Mouse (Mus musculus): ENCODE measurements at regions not wholly inside any gene's neighbourhood (a gene's known extent, or its start where the extent isn't known, plus 50 kb on each side); places are given as distances from the start of the nearest gene placed in this dataset.

DNA sequence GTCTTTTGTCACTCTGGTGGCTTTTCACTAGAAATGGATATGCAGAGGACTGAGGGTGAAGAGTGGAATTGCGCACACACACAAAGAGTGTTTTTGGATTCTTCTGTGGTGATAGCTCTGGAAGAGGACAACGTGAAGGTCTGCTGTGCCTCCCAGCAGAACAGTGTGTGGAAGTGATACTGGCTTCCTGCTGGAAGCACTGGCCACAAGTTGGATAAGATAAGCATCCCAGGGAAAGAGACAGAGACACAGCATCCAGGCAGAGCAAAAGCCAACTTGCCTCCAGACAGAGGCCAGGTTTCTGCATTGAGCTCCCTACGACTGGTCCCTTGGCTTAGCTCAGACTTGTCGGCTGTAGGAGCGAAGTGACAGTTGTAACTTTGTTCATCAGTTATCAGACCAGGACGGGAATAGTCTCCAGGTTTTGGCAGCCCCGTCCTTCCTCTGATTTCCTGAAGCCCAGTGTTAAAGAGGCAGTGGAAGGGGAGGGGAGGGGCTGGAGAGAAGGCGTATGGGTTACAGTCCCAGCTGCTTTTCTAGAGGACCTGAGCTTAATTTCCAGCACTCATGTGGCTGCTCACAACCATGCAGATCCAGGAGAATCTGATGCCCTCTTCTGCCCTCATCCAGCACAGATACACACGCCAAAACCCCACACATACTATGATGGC lies 89.2 kb downstream of the Tmem170b start:
- Histone ChIP-seq H3K27ac (replicated peaks; ENCODE audit: low read depth, low read length) (no peak overlapping the region), H3K9ac (ENCODE audit: low read length) (no peak overlapping the region), H3K27me3 (ENCODE audit: control insufficient read depth, insufficient read depth, low read length) (no peaks in the 10 kb centered on the region), H3K4me2 (ENCODE audit: low read depth, severe bottlenecking) (no peak overlapping the region), H3K9me3 (ENCODE audit: control insufficient read depth, low read length) (no peaks in the 10 kb centered on the region), H3K4me3 (ENCODE audit: low read depth, low read length) (no peak overlapping the region), H3K4me1 (ENCODE audit: control insufficient read depth, insufficient read depth, low read length) (no peaks in the 10 kb centered on the region), H3K36me3 (ENCODE audit: control insufficient read depth, insufficient read depth, low read length) (no peaks in the 10 kb centered on the region)
- 84% methylated on average over 9 of the region's 9 CpGs for WGBS
- DNase-seq (ENCODE audit: low spot score) (no peak), ATAC-seq (ENCODE audit: insufficient number of reproducible peaks, low FRiP score, low TSS enrichment, low read depth) (no peak)

DNA sequence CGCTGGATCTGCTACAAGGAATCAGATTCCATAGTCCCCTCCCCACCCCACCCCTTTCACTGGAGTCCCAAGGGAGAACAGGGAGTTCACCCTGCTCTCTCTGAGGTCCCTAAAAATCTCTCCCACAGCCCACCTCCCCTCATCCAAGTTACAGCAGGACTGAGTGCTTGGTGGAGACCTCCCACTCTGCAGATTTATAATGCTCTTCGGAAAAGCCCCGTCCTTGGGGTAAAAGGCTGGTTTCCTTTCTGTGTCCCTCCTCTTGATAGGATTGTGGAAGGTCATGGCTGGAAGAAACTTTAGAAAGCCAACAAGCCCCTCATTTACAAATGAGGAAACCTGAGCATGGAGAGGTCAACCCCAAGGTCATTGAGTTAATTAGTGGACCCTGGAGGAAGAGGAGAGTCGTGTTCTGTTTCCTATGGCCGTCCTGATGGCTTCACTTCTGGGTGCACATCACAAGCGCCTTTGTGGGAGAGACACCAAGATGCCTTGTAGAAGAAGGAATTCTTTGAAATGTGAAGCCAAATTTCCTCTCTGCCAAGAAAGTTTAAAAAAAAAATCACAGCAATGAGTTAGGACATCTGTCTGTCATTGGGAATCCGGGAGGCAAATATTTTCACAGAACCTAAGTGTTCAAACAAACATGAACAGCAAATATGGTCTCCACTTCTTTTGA lies 91.2 kb downstream of the Tmem170b start:
- no peak for DNase-seq (ENCODE audit: low spot score)
- no peak for ATAC-seq (ENCODE audit: insufficient number of reproducible peaks, low FRiP score, low TSS enrichment, low read depth)
- no peak overlapping the region for H3K4me3 ChIP-seq (ENCODE audit: low read depth, low read length)

DNA sequence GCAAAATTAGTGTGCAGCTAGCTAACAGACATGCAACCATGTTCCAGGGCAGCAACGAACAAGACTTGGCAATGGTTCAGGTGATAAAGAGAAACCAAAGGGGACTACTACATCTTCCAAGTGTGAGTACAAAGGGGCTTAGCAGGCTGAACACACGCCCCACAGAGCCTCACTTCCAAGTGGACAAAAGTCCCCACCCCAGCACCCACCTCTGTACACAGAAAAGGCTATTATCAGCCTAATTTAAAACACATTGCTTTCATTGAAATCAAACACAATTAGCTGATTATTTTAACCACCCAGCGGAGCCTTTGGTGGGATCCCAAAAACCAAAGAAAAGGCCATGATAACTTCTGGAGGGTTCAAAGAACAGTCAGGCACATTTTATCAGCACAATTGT lies 95.6 kb downstream of the Tmem170b start:
- WGBS: 82% methylated on average over 3 of the region's 3 CpGs
- Histone ChIP-seq H3K4me2 (ENCODE audit: low read depth, severe bottlenecking) (no peak overlapping the region), H3K4me3 (ENCODE audit: low read depth, low read length) (no peak overlapping the region), H3K9ac (ENCODE audit: low read length) (no peak overlapping the region), H3K9me3 (ENCODE audit: control insufficient read depth, low read length) (no peaks in the 10 kb centered on the region), H3K36me3 (ENCODE audit: control insufficient read depth, insufficient read depth, low read length) (no peaks in the 10 kb centered on the region), H3K4me1 (ENCODE audit: control insufficient read depth, insufficient read depth, low read length) (no peaks in the 10 kb centered on the region), H3K27ac (replicated peaks; ENCODE audit: low read depth, low read length) (no peak overlapping the region), H3K27me3 (ENCODE audit: control insufficient read depth, insufficient read depth, low read length) (no peaks in the 10 kb centered on the region)
- DNase-seq (ENCODE audit: low spot score): no peak
- no peak for ATAC-seq (ENCODE audit: insufficient number of reproducible peaks, low FRiP score, low TSS enrichment, low read depth)

More for the DNA sequence above, 91.2 kb downstream of the Tmem170b start:
- WGBS: 61% methylated on average over 7 of the region's 7 CpGs
- no peaks in the 10 kb centered on the region for H3K4me1 ChIP-seq (ENCODE audit: control insufficient read depth, insufficient read depth, low read length)
- H3K9ac ChIP-seq (ENCODE audit: low read length): no peak overlapping the region
- no peaks in the 10 kb centered on the region for H3K27me3 ChIP-seq (ENCODE audit: control insufficient read depth, insufficient read depth, low read length)
- no peaks in the 10 kb centered on the region for H3K36me3 ChIP-seq (ENCODE audit: control insufficient read depth, insufficient read depth, low read length)
- H3K9me3 ChIP-seq (ENCODE audit: control insufficient read depth, low read length): no peaks in the 10 kb centered on the region
- no peak overlapping the region for H3K27ac ChIP-seq (replicated peaks; ENCODE audit: low read depth, low read length)
- H3K4me2 ChIP-seq (ENCODE audit: low read depth, severe bottlenecking): no peak overlapping the region

DNA sequence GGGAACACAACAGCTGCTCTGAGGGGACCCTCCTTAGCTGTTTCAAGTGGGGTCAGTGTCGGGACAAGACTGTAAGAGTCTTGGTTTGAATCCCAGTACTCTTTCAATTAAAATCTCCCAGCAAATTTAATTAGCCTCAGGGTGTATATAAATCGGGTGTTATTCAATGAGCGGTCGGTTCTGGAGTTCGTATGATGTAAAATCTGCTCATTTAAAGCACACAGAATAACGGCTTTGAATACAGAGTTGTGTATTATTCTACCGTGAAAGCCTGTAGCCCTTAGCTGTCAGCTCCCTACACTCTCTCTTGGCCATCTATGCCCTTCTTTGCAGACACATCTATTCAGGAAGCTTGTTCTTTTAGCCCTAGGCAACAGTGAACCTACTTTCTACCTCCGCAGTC lies 96.1 kb downstream of the Tmem170b start:
- Histone ChIP-seq H3K9ac (ENCODE audit: low read length) (no peak overlapping the region), H3K27me3 (ENCODE audit: control insufficient read depth, insufficient read depth, low read length) (no peaks in the 10 kb centered on the region), H3K4me2 (ENCODE audit: low read depth, severe bottlenecking) (no peak overlapping the region), H3K27ac (replicated peaks; ENCODE audit: low read depth, low read length) (no peak overlapping the region), H3K9me3 (ENCODE audit: control insufficient read depth, low read length) (no peaks in the 10 kb centered on the region), H3K36me3 (ENCODE audit: control insufficient read depth, insufficient read depth, low read length) (no peaks in the 10 kb centered on the region), H3K4me3 (ENCODE audit: low read depth, low read length) (no peak overlapping the region), H3K4me1 (ENCODE audit: control insufficient read depth, insufficient read depth, low read length) (no peaks in the 10 kb centered on the region)
- WGBS: 83% methylated on average over 8 of the region's 8 CpGs
- DNase-seq (ENCODE audit: low spot score): no peak
- no peak for ATAC-seq (ENCODE audit: insufficient number of reproducible peaks, low FRiP score, low TSS enrichment, low read depth)

DNA sequence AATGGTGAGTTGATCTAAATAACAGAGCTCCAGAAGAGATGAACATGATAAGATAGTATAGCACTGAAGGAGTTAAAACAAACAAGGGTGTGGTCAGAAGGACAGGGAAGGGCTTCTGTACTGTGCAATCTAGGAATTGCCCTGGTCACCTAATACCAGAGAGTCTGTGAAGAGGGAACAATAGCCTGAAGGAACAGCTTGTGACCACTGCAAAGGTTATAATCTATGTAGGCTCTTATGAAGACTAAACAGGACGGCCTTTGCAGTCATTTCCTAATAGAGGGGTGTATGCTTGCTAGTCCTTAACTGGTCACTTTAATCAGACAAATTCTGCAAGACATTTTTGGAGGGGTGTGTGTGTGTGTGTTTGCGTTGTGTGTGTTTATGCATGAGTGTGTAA lies 97.5 kb downstream of the Tmem170b start:
- H3K4me3 ChIP-seq (ENCODE audit: low read depth, low read length): no peak overlapping the region
- no peaks in the 10 kb centered on the region for H3K4me1 ChIP-seq (ENCODE audit: control insufficient read depth, insufficient read depth, low read length)
- no peaks in the 10 kb centered on the region for H3K9me3 ChIP-seq (ENCODE audit: control insufficient read depth, low read length)
- no peak overlapping the region for H3K27ac ChIP-seq (replicated peaks; ENCODE audit: low read depth, low read length)
- ATAC-seq (ENCODE audit: insufficient number of reproducible peaks, low FRiP score, low TSS enrichment, low read depth) (no peak), DNase-seq (ENCODE audit: low spot score) (no peak)
- H3K4me2 ChIP-seq (ENCODE audit: low read depth, severe bottlenecking): no peak overlapping the region
- no peaks in the 10 kb centered on the region for H3K27me3 ChIP-seq (ENCODE audit: control insufficient read depth, insufficient read depth, low read length)
- WGBS: 79% methylated on average over 2 of the region's 2 CpGs
- H3K36me3 ChIP-seq (ENCODE audit: control insufficient read depth, insufficient read depth, low read length): no peaks in the 10 kb centered on the region
- H3K9ac ChIP-seq (ENCODE audit: low read length): no peak overlapping the region

DNA sequence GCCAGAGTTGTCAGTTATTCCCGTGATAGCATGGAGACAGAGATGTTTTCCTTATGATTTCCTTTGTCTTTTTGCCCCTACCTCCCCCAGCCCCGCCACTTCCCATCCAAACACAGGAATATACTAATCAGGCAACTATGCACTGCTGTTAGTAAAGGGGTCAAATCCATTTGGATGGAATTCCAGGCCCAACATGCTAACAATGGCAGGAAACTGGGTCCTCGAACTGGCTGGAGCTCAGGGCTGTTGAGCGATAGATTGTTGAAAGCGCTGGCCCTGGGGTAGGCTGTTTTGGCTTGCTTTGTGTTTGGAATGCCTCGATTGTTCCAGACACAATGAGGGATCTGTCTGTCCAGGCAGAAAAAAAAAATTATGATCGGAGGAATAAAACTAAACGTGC lies 97.9 kb downstream of the Tmem170b start:
- 86% methylated on average over 8 of the region's 8 CpGs for WGBS
- no peak overlapping the region for H3K27ac ChIP-seq (replicated peaks; ENCODE audit: low read depth, low read length)
- no peak overlapping the region for H3K4me2 ChIP-seq (ENCODE audit: low read depth, severe bottlenecking)

DNA sequence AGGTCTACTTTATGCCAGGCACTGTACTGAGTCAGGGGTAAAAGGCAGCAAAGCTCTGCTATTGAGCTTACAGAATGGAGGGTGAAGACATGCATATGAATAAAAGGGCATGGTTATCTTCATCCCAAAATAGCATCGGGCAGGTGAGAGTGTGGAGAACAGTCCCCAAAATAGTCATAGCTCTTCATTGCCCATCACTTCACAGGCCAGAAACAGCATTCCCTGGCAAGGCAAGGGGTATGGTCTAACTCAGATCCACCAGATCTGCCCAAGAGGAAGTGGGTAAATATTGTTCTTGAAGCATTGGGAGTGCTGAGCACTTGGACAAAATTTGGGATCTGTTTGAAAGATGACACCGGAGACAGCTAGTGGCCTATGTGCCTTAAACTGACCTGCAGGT lies 99.1 kb downstream of the Tmem170b start:
- no peak overlapping the region for H3K9ac ChIP-seq (ENCODE audit: low read length)
- no peak for DNase-seq (ENCODE audit: low spot score)
- H3K4me3 ChIP-seq (ENCODE audit: low read depth, low read length): no peak overlapping the region
- no peaks in the 10 kb centered on the region for H3K36me3 ChIP-seq (ENCODE audit: control insufficient read depth, insufficient read depth, low read length)
- H3K27me3 ChIP-seq (ENCODE audit: control insufficient read depth, insufficient read depth, low read length): no peaks in the 10 kb centered on the region
- ATAC-seq (ENCODE audit: insufficient number of reproducible peaks, low FRiP score, low TSS enrichment, low read depth): no peak
- H3K27ac ChIP-seq (replicated peaks; ENCODE audit: low read depth, low read length): no peak overlapping the region
- no peaks in the 10 kb centered on the region for H3K9me3 ChIP-seq (ENCODE audit: control insufficient read depth, low read length)
- no peaks in the 10 kb centered on the region for H3K4me1 ChIP-seq (ENCODE audit: control insufficient read depth, insufficient read depth, low read length)
- H3K4me2 ChIP-seq (ENCODE audit: low read depth, severe bottlenecking): no peak overlapping the region
- 92% methylated on average over 2 of the region's 2 CpGs for WGBS

More for the DNA sequence above, 97.9 kb downstream of the Tmem170b start:
- ATAC-seq (ENCODE audit: insufficient number of reproducible peaks, low FRiP score, low TSS enrichment, low read depth) (no peak), DNase-seq (ENCODE audit: low spot score) (no peak)
- Histone ChIP-seq H3K4me3 (ENCODE audit: low read depth, low read length) (no peak overlapping the region), H3K4me1 (ENCODE audit: control insufficient read depth, insufficient read depth, low read length) (no peaks in the 10 kb centered on the region), H3K36me3 (ENCODE audit: control insufficient read depth, insufficient read depth, low read length) (no peaks in the 10 kb centered on the region), H3K27me3 (ENCODE audit: control insufficient read depth, insufficient read depth, low read length) (no peaks in the 10 kb centered on the region), H3K9ac (ENCODE audit: low read length) (no peak overlapping the region), H3K9me3 (ENCODE audit: control insufficient read depth, low read length) (no peaks in the 10 kb centered on the region)

GRCm38 (mm10) chr13:41705636-41706035 lies 99.9 kb downstream of the Tmem170b start:
- no peak for ATAC-seq (ENCODE audit: insufficient number of reproducible peaks, low FRiP score, low TSS enrichment, low read depth)
- Histone ChIP-seq H3K9ac (ENCODE audit: low read length) (no peak overlapping the region), H3K36me3 (ENCODE audit: control insufficient read depth, insufficient read depth, low read length) (no peaks in the 10 kb centered on the region), H3K4me3 (ENCODE audit: low read depth, low read length) (no peak overlapping the region), H3K27me3 (ENCODE audit: control insufficient read depth, insufficient read depth, low read length) (no peaks in the 10 kb centered on the region), H3K4me2 (ENCODE audit: low read depth, severe bottlenecking) (no peak overlapping the region), H3K27ac (replicated peaks; ENCODE audit: low read depth, low read length) (no peak overlapping the region), H3K9me3 (ENCODE audit: control insufficient read depth, low read length) (no peaks in the 10 kb centered on the region), H3K4me1 (ENCODE audit: control insufficient read depth, insufficient read depth, low read length) (no peaks in the 10 kb centered on the region)
- DNase-seq (ENCODE audit: low spot score): no peak
- 80% methylated on average over 4 of the region's 4 CpGs for WGBS

DNA sequence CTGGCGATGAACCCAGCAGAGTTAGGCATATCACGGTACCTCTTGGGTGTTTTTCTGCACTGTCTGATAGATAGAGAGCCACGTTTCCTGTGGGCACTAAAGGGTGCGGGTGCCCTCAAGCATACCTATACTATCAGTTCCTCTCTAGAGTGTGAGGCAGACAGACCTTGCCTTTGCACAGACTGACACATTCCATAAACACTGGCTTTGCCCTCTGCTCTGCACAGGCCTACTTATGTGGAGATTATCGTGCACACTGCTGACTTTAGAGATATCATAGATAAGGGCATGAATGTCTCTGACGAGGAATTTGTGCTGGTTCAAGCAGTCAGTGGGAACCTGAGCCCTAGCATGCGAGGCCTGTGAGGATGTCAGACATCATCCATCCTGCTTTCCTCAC lies 102.1 kb downstream of the Tmem170b start:
- Histone ChIP-seq H3K4me2 (ENCODE audit: low read depth, severe bottlenecking) (no peak overlapping the region), H3K4me3 (ENCODE audit: low read depth, low read length) (no peak overlapping the region), H3K4me1 (ENCODE audit: control insufficient read depth, insufficient read depth, low read length) (no peaks in the 10 kb centered on the region), H3K9ac (ENCODE audit: low read length) (no peak overlapping the region), H3K27ac (replicated peaks; ENCODE audit: low read depth, low read length) (no peak overlapping the region), H3K9me3 (ENCODE audit: control insufficient read depth, low read length) (no peaks in the 10 kb centered on the region), H3K27me3 (ENCODE audit: control insufficient read depth, insufficient read depth, low read length) (no peaks in the 10 kb centered on the region), H3K36me3 (ENCODE audit: control insufficient read depth, insufficient read depth, low read length) (no peaks in the 10 kb centered on the region)
- DNase-seq (ENCODE audit: low spot score): no peak
- no peak for ATAC-seq (ENCODE audit: insufficient number of reproducible peaks, low FRiP score, low TSS enrichment, low read depth)
- WGBS: 83% methylated on average over 7 of the region's 7 CpGs
